Mouse (Mus musculus): ENCODE results near the gene Ssbp3. TPM values are rescaled to one million over a fixed set of nuclear protein-coding genes. Genes with fewer than 3 reads are reported as not detected.

Ssbp3 gene
- polyA plus RNA-seq, 1 experiment from 2014 or later = 112 TPM

- Histone ChIP-seq H3K27me3 (no peaks in the 10 kb centered on the region), H3K9ac (no peak overlapping the region), H3K27ac (peak overlapping the region; percentile 33; the same call in 1 of the 2 replicates), H3K36me3 (peaks cover 3% of the 10 kb centered on the region; the same call in 1 of the 2 replicates), H3K9me3 (no peaks in the 10 kb centered on the region), H3K4me3 (no peak overlapping the region), H3K4me2 (no peak overlapping the region), H3K4me1 (peaks cover 71% of the 10 kb centered on the region)
- no peak for ATAC-seq (ENCODE audit: insufficient number of reproducible peaks, low FRiP score, low TSS enrichment, low read depth)
- 72% methylated on average over 7 of the region's 7 CpGs for WGBS
Measured at GRCm38 (mm10) chr4:106970786-106971185, 60.3 kb downstream of the Ssbp3 start.

- H3K9ac ChIP-seq = no peak overlapping the region
- no peaks in the 10 kb centered on the region for H3K36me3 ChIP-seq
- no peak for ATAC-seq (ENCODE audit: insufficient number of reproducible peaks, low FRiP score, low TSS enrichment, low read depth)
- no peak overlapping the region for H3K4me3 ChIP-seq
- no peak overlapping the region for H3K4me2 ChIP-seq
- no peaks in the 10 kb centered on the region for H3K27me3 ChIP-seq
- WGBS = 83% methylated on average over 4 of the region's 4 CpGs
- peaks cover 83% of the 10 kb centered on the region for H3K4me1 ChIP-seq
- H3K9me3 ChIP-seq = no peaks in the 10 kb centered on the region
- H3K27ac ChIP-seq = 0 out of 2 replicates have a peak overlapping the region, but pooled peaks have one; percentile 29
Measured at GRCm38 (mm10) chr4:106972061-106972460, 61.6 kb downstream of the Ssbp3 start.

GRCm38 (mm10) chr4:106972461-106973384 lies 62.2 kb downstream of the Ssbp3 start:
- no peaks in the 10 kb centered on the region for H3K27me3 ChIP-seq
- no peaks in the 10 kb centered on the region for H3K36me3 ChIP-seq
- no peaks in the 10 kb centered on the region for H3K9me3 ChIP-seq
- H3K4me1 ChIP-seq = peaks cover 89% of the 10 kb centered on the region
- no peak for ATAC-seq (ENCODE audit: insufficient number of reproducible peaks, low FRiP score, low TSS enrichment, low read depth)
- no peak overlapping the region for H3K9ac ChIP-seq
- H3K4me2 ChIP-seq = no peak overlapping the region
- WGBS = 68% methylated on average over 15 of the region's 15 CpGs
- peak overlapping the region; percentile 43; the same call in 1 of the 2 replicates for H3K27ac ChIP-seq
- H3K4me3 ChIP-seq = no peak overlapping the region

GRCm38 (mm10) chr4:106975324-106975723 lies 64.8 kb downstream of the Ssbp3 start:
- no peak overlapping the region for H3K27ac ChIP-seq
- no peaks in the 10 kb centered on the region for H3K9me3 ChIP-seq
- no peaks in the 10 kb centered on the region for H3K36me3 ChIP-seq
- peaks cover 84% of the 10 kb centered on the region for H3K4me1 ChIP-seq
- H3K4me3 ChIP-seq = no peak overlapping the region
- H3K9ac ChIP-seq = no peak overlapping the region
- WGBS = 62% methylated on average over 6 of the region's 6 CpGs
- H3K27me3 ChIP-seq = no peaks in the 10 kb centered on the region
- no peak for ATAC-seq (ENCODE audit: insufficient number of reproducible peaks, low FRiP score, low TSS enrichment, low read depth)
- H3K4me2 ChIP-seq = no peak overlapping the region

- ATAC-seq (ENCODE audit: insufficient number of reproducible peaks, low FRiP score, low TSS enrichment, low read depth) = no peak
- no peaks in the 10 kb centered on the region for H3K9me3 ChIP-seq
- no peaks in the 10 kb centered on the region for H3K36me3 ChIP-seq
- H3K4me3 ChIP-seq = no peak overlapping the region
- no peaks in the 10 kb centered on the region for H3K27me3 ChIP-seq
- H3K4me1 ChIP-seq = peaks cover 85% of the 10 kb centered on the region
- H3K27ac ChIP-seq = no peak overlapping the region
- H3K4me2 ChIP-seq = no peak overlapping the region
- no peak overlapping the region for H3K9ac ChIP-seq
- WGBS = 44% methylated on average over 4 of the region's 4 CpGs
Measured at GRCm38 (mm10) chr4:106975890-106976289, 65.4 kb downstream of the Ssbp3 start.

- Histone ChIP-seq H3K4me2 (no peak overlapping the region), H3K27ac (no peak overlapping the region), H3K4me3 (no peak overlapping the region), H3K9me3 (no peaks in the 10 kb centered on the region), H3K4me1 (peaks cover 86% of the 10 kb centered on the region), H3K9ac (no peak overlapping the region), H3K36me3 (no peaks in the 10 kb centered on the region), H3K27me3 (no peaks in the 10 kb centered on the region)
- ATAC-seq (ENCODE audit: insufficient number of reproducible peaks, low FRiP score, low TSS enrichment, low read depth) = no peak
- WGBS = 43% methylated on average over 2 of the region's 2 CpGs
Measured at GRCm38 (mm10) chr4:106976576-106976975, 66.1 kb downstream of the Ssbp3 start.

GRCm38 (mm10) chr4:106977218-106977651 lies 66.7 kb downstream of the Ssbp3 start:
- H3K4me1 ChIP-seq = peaks cover 87% of the 10 kb centered on the region
- no peak overlapping the region for H3K4me2 ChIP-seq
- H3K27ac ChIP-seq = no peak overlapping the region
- H3K9ac ChIP-seq = no peak overlapping the region
- 5% methylated on average over 6 of the region's 6 CpGs for WGBS
- no peak overlapping the region for H3K4me3 ChIP-seq
- H3K36me3 ChIP-seq = no peaks in the 10 kb centered on the region
- no peak for ATAC-seq (ENCODE audit: insufficient number of reproducible peaks, low FRiP score, low TSS enrichment, low read depth)
- no peaks in the 10 kb centered on the region for H3K27me3 ChIP-seq
- H3K9me3 ChIP-seq = no peaks in the 10 kb centered on the region

GRCm38 (mm10) chr4:106978376-106978775 lies 67.9 kb downstream of the Ssbp3 start:
- no peak for ATAC-seq (ENCODE audit: insufficient number of reproducible peaks, low FRiP score, low TSS enrichment, low read depth)
- Histone ChIP-seq H3K27ac (no peak overlapping the region), H3K9me3 (no peaks in the 10 kb centered on the region), H3K4me1 (peaks cover 87% of the 10 kb centered on the region), H3K9ac (no peak overlapping the region), H3K4me2 (no peak overlapping the region), H3K27me3 (no peaks in the 10 kb centered on the region), H3K36me3 (no peaks in the 10 kb centered on the region), H3K4me3 (no peak overlapping the region)
- WGBS = 61% methylated on average over 8 of the region's 8 CpGs

- H3K27ac ChIP-seq = peak overlapping the region; percentile 69
- peaks cover 88% of the 10 kb centered on the region for H3K4me1 ChIP-seq
- H3K4me2 ChIP-seq = no peak overlapping the region
- no peaks in the 10 kb centered on the region for H3K36me3 ChIP-seq
- 24% methylated on average over 7 of the region's 7 CpGs for WGBS
- no peaks in the 10 kb centered on the region for H3K9me3 ChIP-seq
- no peaks in the 10 kb centered on the region for H3K27me3 ChIP-seq
- H3K4me3 ChIP-seq = no peak overlapping the region
- no peak overlapping the region for H3K9ac ChIP-seq
- ATAC-seq (ENCODE audit: insufficient number of reproducible peaks, low FRiP score, low TSS enrichment, low read depth) = peak; percentile 53; the same call in 1 of the 2 replicates
Measured at GRCm38 (mm10) chr4:106980669-106981068, 70.2 kb downstream of the Ssbp3 start.

GRCm38 (mm10) chr4:106981385-106982103 lies 71.0 kb downstream of the Ssbp3 start:
- H3K27ac ChIP-seq = peak overlapping the region; percentile 69
- no peak overlapping the region for H3K4me2 ChIP-seq
- H3K4me1 ChIP-seq = peaks cover 88% of the 10 kb centered on the region
- no peak for ATAC-seq (ENCODE audit: insufficient number of reproducible peaks, low FRiP score, low TSS enrichment, low read depth)
- no peaks in the 10 kb centered on the region for H3K36me3 ChIP-seq
- WGBS = 67% methylated on average over 7 of the region's 7 CpGs
- no peak overlapping the region for H3K9ac ChIP-seq
- H3K4me3 ChIP-seq = no peak overlapping the region
- no peaks in the 10 kb centered on the region for H3K27me3 ChIP-seq
- no peaks in the 10 kb centered on the region for H3K9me3 ChIP-seq

- Histone ChIP-seq H3K4me1 (peaks cover 88% of the 10 kb centered on the region), H3K27me3 (no peaks in the 10 kb centered on the region), H3K9me3 (no peaks in the 10 kb centered on the region), H3K27ac (no peak overlapping the region), H3K4me3 (no peak overlapping the region), H3K4me2 (no peak overlapping the region), H3K36me3 (0 out of 2 replicates have a peak, but pooled peaks cover 2% of the 10 kb centered on the region), H3K9ac (no peak overlapping the region)
- no peak for ATAC-seq (ENCODE audit: insufficient number of reproducible peaks, low FRiP score, low TSS enrichment, low read depth)
- WGBS = 32% methylated on average over 4 of the region's 4 CpGs
Measured at GRCm38 (mm10) chr4:106982344-106983121, 72.0 kb downstream of the Ssbp3 start.

All from limb, embryonic 15.5 days (tissue).